Comparison of ENCODE assay signal across 9 mouse cellular contexts in the genomic region with DNA sequence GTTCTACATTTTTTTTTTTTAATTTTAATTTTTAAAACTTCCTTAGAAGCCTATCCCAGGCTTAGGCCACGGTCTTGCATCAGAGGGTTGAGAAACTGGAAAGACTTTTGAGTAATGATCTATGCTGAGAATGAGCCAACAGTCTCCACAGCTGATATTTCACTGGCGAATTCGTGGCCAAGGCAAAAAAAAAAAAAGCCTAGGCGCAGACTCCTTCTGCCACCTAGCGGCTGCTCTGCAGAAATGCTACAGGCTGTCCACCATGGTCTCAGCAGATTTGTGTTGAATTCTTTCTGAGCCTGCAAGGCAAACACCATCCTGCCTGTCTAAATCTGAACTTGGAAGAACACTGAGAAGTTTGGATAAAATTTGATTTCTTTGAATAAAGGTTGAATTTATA.
DNase-seq lines count a peak whose midpoint lies in the region; ATAC-seq and TF ChIP-seq lines count a peak whose summit lies in the region.
"Had no signal": no experiment of that assay in that cellular context is flagged by ENCODE, and none has a peak within 500 bp of the region (broad histone marks: within the 10 kb centered on the region; RNA-seq: fewer than 3 reads in every experiment).

No protein-coding gene starts in this region.

- H3K4me2 ChIP-seq in embryonic facial prominence, embryonic 11.5 days (ENCODE audit: low read depth, low read length), result no peak overlapping the region
- H3K4me2 ChIP-seq in hindbrain, embryonic 11.5 days (replicated peaks; ENCODE audit: low read depth, low read length), result no peak overlapping the region
- no peak overlapping the region for H3K4me2 ChIP-seq in liver, postnatal 0 days (ENCODE audit: low read depth, low read length)
- no peak overlapping the region for H3K4me2 ChIP-seq in neural tube, embryonic 14.5 days (ENCODE audit: low read depth, low read length)
- H3K4me2 ChIP-seq: stomach, embryonic 15.5 days had no signal

- no peaks in the 10 kb centered on the region for H3K4me1 ChIP-seq in embryonic facial prominence, embryonic 11.5 days (ENCODE audit: control insufficient read depth, insufficient read depth, low read length)
- H3K4me1 ChIP-seq in hindbrain, embryonic 11.5 days (replicated peaks; ENCODE audit: control insufficient read depth, insufficient read depth, low read length), result no peaks in the 10 kb centered on the region
- H3K4me1 ChIP-seq in liver, postnatal 0 days (ENCODE audit: insufficient read depth), result no peaks in the 10 kb centered on the region
- H3K4me1 ChIP-seq in neural tube, embryonic 14.5 days (ENCODE audit: control insufficient read depth, insufficient read depth, low read length), result no peaks in the 10 kb centered on the region
- H3K4me1 ChIP-seq: stomach, embryonic 15.5 days had no signal

- H3K9me3 ChIP-seq in embryonic facial prominence, embryonic 11.5 days (replicated peaks; ENCODE audit: control insufficient read depth, low read length), result no peaks in the 10 kb centered on the region
- H3K9me3 ChIP-seq in hindbrain, embryonic 11.5 days (ENCODE audit: control insufficient read depth, low read length), result no peaks in the 10 kb centered on the region
- H3K9me3 ChIP-seq in liver, postnatal 0 days (ENCODE audit: low read length), result no peaks in the 10 kb centered on the region
- no peaks in the 10 kb centered on the region for H3K9me3 ChIP-seq in neural tube, embryonic 14.5 days (ENCODE audit: control insufficient read depth, low read length)
- H3K9me3 ChIP-seq: stomach, embryonic 15.5 days had no signal

- H3K36me3 ChIP-seq in embryonic facial prominence, embryonic 11.5 days (replicated peaks; ENCODE audit: control insufficient read depth, insufficient read depth, low read depth, low read length), result no peaks in the 10 kb centered on the region
- H3K36me3 ChIP-seq in hindbrain, embryonic 11.5 days (ENCODE audit: control insufficient read depth, insufficient read depth, low read length), result no peaks in the 10 kb centered on the region
- no peaks in the 10 kb centered on the region for H3K36me3 ChIP-seq in liver, postnatal 0 days (replicated peaks; ENCODE audit: insufficient read depth, low read length)
- H3K36me3 ChIP-seq in neural tube, embryonic 14.5 days (ENCODE audit: control insufficient read depth, insufficient read depth, low read length), result no peaks in the 10 kb centered on the region
- H3K36me3 ChIP-seq: stomach, embryonic 15.5 days had no signal

- TF ChIP-seq CTCF in liver, postnatal 0 days (IDR thresholded peaks at IDR 0.05; ENCODE audit: low read depth), result peak; percentile 86

- no peaks in the 10 kb centered on the region for H3K27me3 ChIP-seq in embryonic facial prominence, embryonic 11.5 days (ENCODE audit: control insufficient read depth, insufficient read depth, low read length)
- no peaks in the 10 kb centered on the region for H3K27me3 ChIP-seq in hindbrain, embryonic 11.5 days (ENCODE audit: control insufficient read depth, insufficient read depth, low read length)
- no peaks in the 10 kb centered on the region for H3K27me3 ChIP-seq in liver, postnatal 0 days (ENCODE audit: insufficient read depth, low read length)
- H3K27me3 ChIP-seq in neural tube, embryonic 14.5 days (ENCODE audit: control insufficient read depth, insufficient read depth, low read length), result no peaks in the 10 kb centered on the region
- H3K27me3 ChIP-seq: stomach, embryonic 15.5 days had no signal

- H3K27ac ChIP-seq in embryonic facial prominence, embryonic 11.5 days (replicated peaks; ENCODE audit: low read depth, low read length), result no peak overlapping the region
- no peak overlapping the region for H3K27ac ChIP-seq in hindbrain, embryonic 11.5 days (ENCODE audit: low read depth, low read length)
- no peak overlapping the region for H3K27ac ChIP-seq in liver, postnatal 0 days (ENCODE audit: low read depth)
- H3K27ac ChIP-seq in neural tube, embryonic 14.5 days (ENCODE audit: low read depth, low read length), result no peak overlapping the region
- H3K27ac ChIP-seq: stomach, embryonic 15.5 days had no signal

- H3K4me3 ChIP-seq in embryonic facial prominence, embryonic 11.5 days (ENCODE audit: low read depth, low read length), result no peak overlapping the region
- no peak overlapping the region for H3K4me3 ChIP-seq in hindbrain, embryonic 11.5 days (ENCODE audit: low read depth, low read length)
- H3K4me3 ChIP-seq in liver, postnatal 0 days (ENCODE audit: low read depth, low read length), result no peak overlapping the region
- no peak overlapping the region for H3K4me3 ChIP-seq in neural tube, embryonic 14.5 days (ENCODE audit: low read depth, low read length)
- H3K4me3 ChIP-seq: stomach, embryonic 15.5 days had no signal

- 7% methylated on average over 5 of the region's 5 CpGs for WGBS in embryonic facial prominence, embryonic 11.5 days
- WGBS in hindbrain, embryonic 11.5 days, result 6% methylated on average over 5 of the region's 5 CpGs
- WGBS in liver, postnatal 0 days (ENCODE audit: insufficient replicate concordance), result 4% methylated on average over 5 of the region's 5 CpGs
- 5% methylated on average over 5 of the region's 5 CpGs for WGBS in neural tube, embryonic 14.5 days

- no peak overlapping the region for H3K9ac ChIP-seq in embryonic facial prominence, embryonic 11.5 days (replicated peaks; ENCODE audit: low read length)
- H3K9ac ChIP-seq in hindbrain, embryonic 11.5 days (ENCODE audit: low read depth, low read length), result no peak overlapping the region
- no peak overlapping the region for H3K9ac ChIP-seq in liver, postnatal 0 days (replicated peaks)
- no peak overlapping the region for H3K9ac ChIP-seq in neural tube, embryonic 14.5 days (replicated peaks; ENCODE audit: low read depth, low read length)
- H3K9ac ChIP-seq: stomach, embryonic 15.5 days had no signal

- no peak for TF ChIP-seq EP300 in liver, postnatal 0 days (IDR thresholded peaks at IDR 0.05; ENCODE audit: low read depth)

- peak; percentile 44 for DNase-seq in right cerebral cortex, adult 18-20 months
- no peak for DNase-seq in right cerebral cortex, postnatal 36 days (ENCODE audit: low spot score in 2 of 2)
- DNase-seq in embryonic facial prominence, embryonic 11.5 days (ENCODE audit: low spot score), result peak; percentile 78
- peak; percentile 70 for DNase-seq in hindbrain, embryonic 11.5 days (ENCODE audit: low spot score)
- peak; percentile 45 for DNase-seq in liver, postnatal 0 days
- no peak for DNase-seq in spleen, postnatal 36 days (ENCODE audit: low spot score in 2 of 2)

- peak; percentile 69 for ATAC-seq in activated CD4-positive, CD25-positive, alpha-beta regulatory T cell, adult 4 months
- no peak; the same call in 1 of the 2 replicates for ATAC-seq in embryonic facial prominence, embryonic 11.5 days (replicated peaks; ENCODE audit: insufficient number of reproducible peaks, low FRiP score, low TSS enrichment, low read depth)
- ATAC-seq in hindbrain, embryonic 11.5 days (ENCODE audit: low FRiP score), result no peak
- peak; percentile 35 for ATAC-seq in liver, postnatal 0 days
- ATAC-seq in neural tube, embryonic 14.5 days (ENCODE audit: low read depth), result peak; percentile 52; the same call in 1 of the 2 replicates

Comparison
In these comparisons a context has a peak if more than half of its experiments do, and no peak if none do; other contexts are left out.
1. DNase-seq: peak in right cerebral cortex, adult 18-20 months (single experiment), embryonic facial prominence, embryonic 11.5 days (single experiment), hindbrain, embryonic 11.5 days (single experiment) and liver, postnatal 0 days (single experiment); none in right cerebral cortex, postnatal 36 days (0 of 2) and spleen, postnatal 36 days (0 of 2).
2. ATAC-seq: peak in activated CD4-positive, CD25-positive, alpha-beta regulatory T cell, adult 4 months (single experiment), liver, postnatal 0 days (single experiment) and neural tube, embryonic 14.5 days (single experiment); none in embryonic facial prominence, embryonic 11.5 days (single experiment) and hindbrain, embryonic 11.5 days (single experiment).